Mouse (Mus musculus) lung, adult 2 months (tissue): ENCODE results near the gene Prr22. TPM values are rescaled to one million over a fixed set of nuclear protein-coding genes. Genes with fewer than 3 reads are reported as not detected.

ENCODE experiments used
- DNase-seq: peaks from one replicate; pipeline ENCODE4 v3.0.0; 2022
- H3K4me1 ChIP-seq: fragments of 200-500 bp; 2 replicates; pipeline ENCODE4 v1.6.1; 2011; ENCODE audit warnings: low read length; ENCODE audit not compliant: control insufficient read depth, insufficient read depth
- H3K4me3 ChIP-seq: fragments of 200-500 bp; replicated peaks from 2 replicates; pipeline ENCODE3; 2011; ENCODE audit warnings: low read depth, mild to moderate bottlenecking, control low read depth, low read length; ENCODE audit errors: extremely low read depth
- CTCF ChIP-seq: fragments of 200-500 bp; IDR thresholded peaks from 2 replicates; pipeline ENCODE4 v1.5.1; 2011; ENCODE audit warnings: mild to moderate bottlenecking, low read length, control low read depth; ENCODE audit not compliant: insufficient read depth
- POLR2A ChIP-seq: fragments of 200-500 bp; IDR thresholded peaks from 2 replicates; pipeline ENCODE4 v1.6.1; 2011; ENCODE audit warnings: low read depth, mild to moderate bottlenecking, control low read depth, low read length, borderline replicate concordance; ENCODE audit errors: extremely low read depth
- WGBS: fragments of 180-500 bp; shearing (Covaris S2); methylation state at CpG from one replicate; pipeline ENCODE4 v1.1.7; 2018; 5-methylcytosine and 5-hydroxymethylcytosine counted together
- polyA plus RNA-seq: library from polyadenylated mRNA; depleted of rRNA; stranded (reverse); fragments of >200 nt; gene quantifications from 2 replicates; pipeline ENCODE4 v1.2.3, GENCODE M21; 2012

The Prr22 gene
- polyA plus RNA-seq, 1 experiment, result 1.6 TPM

GRCm38 (mm10) chr17:56767531-56768135 is 2.4 kb upstream of the Prr22 start:
- WGBS, result 95% methylated on average over 29 of the region's 29 CpGs
- H3K4me3 ChIP-seq, result no peak overlapping the region
- DNase-seq, result no peak
- TF ChIP-seq POLR2A, result no peak
- no peak for TF ChIP-seq CTCF
- H3K4me1 ChIP-seq, result peaks cover 4% of the 10 kb centered on the region; the same call in 1 of the 2 replicates

GRCm38 (mm10) chr17:56768941-56769340 is 1.1 kb upstream of the Prr22 start:
- H3K4me3 ChIP-seq, result no peak overlapping the region
- 94% methylated on average over 11 of the region's 11 CpGs for WGBS
- TF ChIP-seq CTCF, result no peak
- TF ChIP-seq POLR2A, result no peak
- H3K4me1 ChIP-seq, result 0 out of 2 replicates have a peak, but pooled peaks cover 3% of the 10 kb centered on the region
- DNase-seq, result no peak

GRCm38 (mm10) chr17:56777568-56777967 is 7.5 kb downstream of the Prr22 start:
- TF ChIP-seq CTCF, result no peak
- no peak for TF ChIP-seq POLR2A
- no peak overlapping the region for H3K4me3 ChIP-seq
- DNase-seq, result no peak
- 85% methylated on average over 11 of the region's 11 CpGs for WGBS
- no peaks in the 10 kb centered on the region for H3K4me1 ChIP-seq

- TF ChIP-seq CTCF (no peak), POLR2A (no peak)
- WGBS, result 63% methylated on average over 3 of the region's 3 CpGs
- Histone ChIP-seq H3K4me1 (no peaks in the 10 kb centered on the region), H3K4me3 (no peak overlapping the region)
- no peak for DNase-seq
Measured at GRCm38 (mm10) chr17:56778779-56779362, 8.8 kb downstream of the Prr22 start.

GRCm38 (mm10) chr17:56780291-56780978 is 10.4 kb downstream of the Prr22 start:
- Histone ChIP-seq H3K4me1 (no peaks in the 10 kb centered on the region), H3K4me3 (no peak overlapping the region)
- DNase-seq, result no peak
- WGBS, result 74% methylated on average over 13 of the region's 13 CpGs
- TF ChIP-seq CTCF (no peak), POLR2A (no peak)

GRCm38 (mm10) chr17:56788886-56789285 is 18.8 kb downstream of the Prr22 start:
- TF ChIP-seq CTCF (no peak), POLR2A (no peak)
- no peaks in the 10 kb centered on the region for H3K4me1 ChIP-seq
- WGBS, result 53% methylated on average over 3 of the region's 3 CpGs
- DNase-seq, result no peak
- no peak overlapping the region for H3K4me3 ChIP-seq

- no peak for DNase-seq
- 82% methylated on average over 6 of the region's 6 CpGs for WGBS
- TF ChIP-seq POLR2A (no peak), CTCF (no peak)
Measured at GRCm38 (mm10) chr17:56789286-56789685, 19.2 kb downstream of the Prr22 start.

GRCm38 (mm10) chr17:56792588-56792987 is 22.5 kb downstream of the Prr22 start:
- no peak for TF ChIP-seq POLR2A
- WGBS, result 81% methylated on average over 3 of the region's 3 CpGs
- H3K4me1 ChIP-seq, result no peaks in the 10 kb centered on the region
- no peak for DNase-seq
- no peak overlapping the region for H3K4me3 ChIP-seq

More at GRCm38 (mm10) chr17:56789286-56789685, 19.2 kb downstream of the Prr22 start:
- Histone ChIP-seq H3K4me3 (no peak overlapping the region), H3K4me1 (no peaks in the 10 kb centered on the region)

- 74% methylated on average over 6 of the region's 6 CpGs for WGBS
- Histone ChIP-seq H3K4me1 (no peaks in the 10 kb centered on the region), H3K4me3 (no peak overlapping the region)
- TF ChIP-seq POLR2A (no peak), CTCF (no peak)
- DNase-seq, result no peak
Measured at GRCm38 (mm10) chr17:56793614-56794319, 23.7 kb downstream of the Prr22 start.
